Mouse (Mus musculus) layer of hippocampus, postnatal 25 days (tissue): ENCODE measurements around the gene Tff3. TPM values are rescaled to one million over a fixed set of nuclear protein-coding genes. Genes with fewer than 3 reads are reported as not detected.

Experiments used
- DNase-seq, 2 experiments: peaks; one replicate each; pipeline ENCODE4 v3.0.0; 2022; ENCODE audit warnings: mixed read lengths in 2 of 2, low spot score in 1 of 2; ENCODE audit errors: extremely low spot score in 1 of 2
- total RNA-seq, 2 experiments: library from RNA; stranded (reverse); gene quantifications; 2 replicates each; pipeline ENCODE4 v1.2.3; 2021

Gene Tff3
- total RNA-seq, 2 experiments from 2014 or later = not detected

GRCm38 (mm10) chr17:31078581-31078980 is 50.9 kb downstream of the Tff3 start:
- no peak for DNase-seq

- no peak for DNase-seq
Observed at GRCm38 (mm10) chr17:31077561-31077960, 51.9 kb downstream of the Tff3 start.

GRCm38 (mm10) chr17:31075471-31075870 is 54.0 kb downstream of the Tff3 start:
- DNase-seq = no peak

Other genes starting within 250 kb of the Tff3 start
- 1 to 10 TPM; 2.5 to 2.7 TPM for gene Glp1r, start 227.8 kb downstream of the Tff3 start, total RNA-seq
- under 1 TPM; 0.38 to 0.49 TPM for gene Umodl1, start 175.0 kb downstream of the Tff3 start, total RNA-seq
- gene Abcg1, start 72.0 kb downstream of the Tff3 start, total RNA-seq = 10 to 100 TPM; 54.2 to 60.3 TPM
- not detected for gene Tff2, start 14.6 kb upstream of the Tff3 start, total RNA-seq
- not detected for gene Tff1, start 35.6 kb upstream of the Tff3 start, total RNA-seq
- not detected for gene Tmprss3, start 69.3 kb upstream of the Tff3 start, total RNA-seq
- gene Ubash3a, start 78.2 kb upstream of the Tff3 start, total RNA-seq = under 1 TPM; 0.38 to 0.91 TPM
- 10 to 100 TPM; 13.8 to 14.2 TPM for gene Rsph1, start 147.7 kb upstream of the Tff3 start, total RNA-seq
- gene Slc37a1, start 157.1 kb upstream of the Tff3 start, total RNA-seq = 1 to 10 TPM; 5.5 to 8.0 TPM